Mouse (Mus musculus) ZHBTc4 (cell line): ENCODE data around the gene Ranbp3l.

ENCODE experiments used
- DNase-seq: peaks from one replicate; pipeline ENCODE4 v3.0.0-alpha.2; 2011; ENCODE audit warnings: low read depth, low spot score

Gene Ranbp3l

GRCm38 (mm10) chr15:9093598-9094365 is 126.0 kb downstream of the Ranbp3l start:
- no peak for DNase-seq

DNA sequence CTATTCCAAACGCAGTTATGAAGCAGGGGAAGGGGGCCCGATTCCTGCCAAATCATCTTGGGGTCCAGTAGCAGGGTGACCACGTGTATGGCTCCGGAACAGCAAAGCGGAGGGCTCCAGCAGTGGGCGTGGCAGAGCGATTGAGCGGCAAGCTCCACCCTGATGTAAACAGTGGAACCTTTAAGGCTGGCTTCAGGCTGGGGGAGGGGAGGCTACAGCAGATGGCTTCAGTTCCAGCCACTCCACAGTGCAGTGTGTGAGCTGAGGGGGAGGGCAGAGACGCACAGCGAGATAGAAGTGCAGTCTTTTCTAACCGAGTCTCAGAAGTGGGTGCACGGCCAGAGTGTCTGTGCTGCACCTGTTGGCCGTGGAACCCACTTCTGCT is 126.6 kb downstream of the Ranbp3l start:
- DNase-seq = peak; percentile 90

DNA sequence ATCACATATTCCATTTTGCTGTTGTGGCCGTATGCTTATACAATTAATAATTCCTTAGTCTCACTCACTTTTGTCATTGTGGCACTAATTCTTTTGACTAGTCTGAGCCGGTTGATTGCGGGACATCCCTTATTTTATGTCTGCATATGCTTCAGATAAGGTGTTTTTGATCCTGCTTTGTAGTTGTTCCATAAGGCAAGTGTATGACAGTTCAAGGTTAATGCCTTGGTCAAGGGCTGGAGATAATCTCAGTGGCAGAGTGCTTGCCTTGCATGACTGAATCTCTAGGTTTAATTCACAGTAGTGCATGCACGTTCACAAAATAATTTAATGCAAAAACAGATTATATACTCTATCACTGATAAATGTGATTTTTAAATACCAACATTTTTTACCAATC is 129.1 kb downstream of the Ranbp3l start:
- no peak for DNase-seq

DNA sequence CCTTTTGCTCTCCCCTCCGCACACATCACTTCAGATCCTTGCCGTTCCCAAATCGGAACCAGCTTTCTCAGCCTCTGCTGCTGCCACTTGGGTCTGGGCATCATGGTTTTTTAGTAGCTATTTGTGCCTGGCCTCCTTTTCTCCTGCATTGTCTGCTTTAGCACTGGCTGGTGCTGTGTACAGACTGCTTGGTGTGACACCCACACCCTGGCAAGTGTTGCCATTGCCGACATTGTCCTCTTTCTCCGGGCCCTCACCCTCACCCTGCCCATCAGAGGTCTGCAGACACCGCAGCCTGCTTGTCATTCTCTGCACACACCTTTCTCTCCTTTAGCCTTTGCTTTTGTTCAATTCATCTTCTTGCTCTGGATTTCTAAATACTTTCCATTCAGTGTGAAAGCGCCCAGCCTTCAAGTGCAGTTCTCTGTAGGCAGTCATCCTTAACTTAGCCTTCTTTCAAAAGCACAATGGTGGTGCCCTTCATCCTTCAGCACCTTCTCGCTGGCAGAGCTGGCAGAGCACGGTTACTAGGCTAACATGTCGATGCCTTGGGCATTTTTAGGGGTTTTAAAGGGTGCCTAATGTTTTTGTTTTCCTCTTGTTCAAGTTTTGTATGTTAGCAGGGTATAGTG is 132.8 kb downstream of the Ranbp3l start:
- no peak for DNase-seq

DNA sequence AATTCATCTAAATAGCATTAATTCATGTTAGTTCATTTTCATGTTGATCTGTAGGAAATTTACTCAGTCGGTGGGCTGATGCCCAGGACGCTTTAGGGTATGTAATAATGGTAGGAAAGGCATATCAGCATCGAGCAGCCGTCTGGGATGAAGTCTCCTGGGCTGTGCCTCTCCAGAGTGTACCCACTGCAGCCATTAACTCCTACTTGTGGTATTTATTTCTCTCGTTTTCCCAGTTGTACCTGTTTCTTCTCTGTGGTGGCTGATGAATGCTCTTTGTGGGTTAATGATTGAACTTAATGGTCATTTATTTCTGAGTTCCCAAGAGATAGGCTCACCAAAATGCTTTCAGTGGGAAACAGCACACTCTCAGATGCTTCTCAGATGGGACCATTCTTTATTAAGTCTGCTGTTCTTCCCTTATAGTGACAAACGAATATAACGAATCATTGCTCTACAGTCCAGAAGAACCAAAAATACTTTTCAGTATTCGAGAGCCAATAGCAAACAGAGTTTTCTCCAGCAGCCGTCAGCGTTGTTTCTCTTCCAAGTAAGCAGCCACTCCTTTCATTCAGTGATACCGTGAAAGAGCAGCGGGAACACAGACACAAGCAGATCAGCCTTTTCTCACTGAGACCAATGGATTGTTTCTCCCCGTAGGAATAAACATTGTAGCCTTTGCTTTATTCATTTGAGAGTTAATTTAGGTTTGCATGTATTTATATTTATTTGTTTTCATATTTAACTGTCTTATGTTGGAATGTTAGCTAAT is 138.7 kb downstream of the Ranbp3l start:
- no peak for DNase-seq

DNA sequence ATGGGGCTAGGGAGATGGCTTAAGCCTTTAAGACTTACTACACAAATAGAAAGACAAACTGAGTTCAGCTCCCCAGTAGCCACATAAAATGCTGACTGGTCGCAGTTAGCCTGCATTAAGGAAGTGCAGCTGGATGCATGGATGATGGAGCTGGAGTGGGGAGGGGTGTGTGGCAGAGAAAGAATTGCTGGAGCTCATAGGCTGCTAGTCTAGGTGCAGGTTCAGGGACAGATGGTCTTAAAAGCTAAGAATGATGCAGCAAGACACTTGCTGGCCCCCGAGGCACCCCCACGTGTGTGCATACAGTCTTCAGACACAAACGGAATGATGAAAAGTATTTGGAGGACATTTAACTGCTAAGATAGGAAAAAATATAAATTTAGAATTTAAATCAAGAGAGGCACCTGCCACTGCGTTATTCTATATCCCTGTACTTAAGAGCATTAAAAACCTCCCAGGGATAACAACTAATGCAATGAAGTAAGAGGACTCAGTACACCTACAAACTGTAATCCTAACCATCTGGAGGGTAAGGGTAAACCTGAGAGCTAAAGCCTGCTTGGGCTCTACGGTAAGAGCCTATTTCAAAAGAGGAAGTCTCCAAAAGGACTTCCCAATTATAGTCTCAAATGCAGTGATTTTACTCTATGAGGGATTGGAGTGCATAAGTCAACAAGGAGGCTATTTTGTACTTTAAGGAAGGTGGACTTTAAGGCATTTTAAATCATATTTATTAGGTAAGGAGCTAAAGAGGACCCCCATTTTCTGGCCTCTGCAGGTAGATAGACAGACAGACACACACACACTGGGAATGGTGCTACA is 143.0 kb downstream of the Ranbp3l start:
- DNase-seq = no peak

- DNase-seq = no peak
Measured at GRCm38 (mm10) chr15:9111648-9112047, 143.9 kb downstream of the Ranbp3l start.

- no peak for DNase-seq
Measured at GRCm38 (mm10) chr15:9113556-9113955, 145.8 kb downstream of the Ranbp3l start.

- no peak for DNase-seq
Measured at GRCm38 (mm10) chr15:9114131-9114530, 146.4 kb downstream of the Ranbp3l start.

- no peak for DNase-seq
Measured at GRCm38 (mm10) chr15:9114599-9114998, 146.8 kb downstream of the Ranbp3l start.
